Mouse (Mus musculus) liver, adult 10 weeks (tissue): ENCODE measurements around the gene Pdxk. TPM values are rescaled to one million over a fixed set of nuclear protein-coding genes. Genes with fewer than 3 reads are reported as not detected.

Source experiments
- polyA plus RNA-seq: library from polyadenylated mRNA; stranded (reverse); fragments of 350-450 nt; fragmentation: Illumina TruSeq; extraction: RNeasy Lipid Tissue Mini Kit (QIAGEN cat#74804); gene quantifications from one replicate; pipeline ENCODE4 v1.2.3, GENCODE M21; 2014; ENCODE audit warnings: low read depth, low replicate concordance

Pdxk gene
- polyA plus RNA-seq, result 8.0 TPM

GRCm38 (mm10) chr10:78464792-78465207 lies at the start of gene Pdxk:
Pdxk (minus strand) TSS chr10:78464975.

GRCm38 (mm10) chr10:78425181-78426041 lies 39.4 kb downstream of the Pdxk start, which contains the start of gene Cstb:
Cstb (plus strand) TSS chr10:78425669.

GRCm38 (mm10) chr10:78412319-78413151 lies 52.2 kb downstream of the Pdxk start, which contains the start of gene Rrp1:
Rrp1 (minus strand) TSS chr10:78413043.

Other genes with a start within 250 kb of the Pdxk start
- gene Trappc10, start 220.3 kb downstream of the Pdxk start, polyA plus RNA-seq, result 5.0 TPM
- gene Agpat3, start 112.5 kb downstream of the Pdxk start, polyA plus RNA-seq, result 30.5 TPM
- gene Rrp1, start 51.9 kb downstream of the Pdxk start, polyA plus RNA-seq, result 19.2 TPM
- gene Cstb, start 39.3 kb downstream of the Pdxk start, polyA plus RNA-seq, result 33.1 TPM
- gene Olfr1358, start 52.5 kb upstream of the Pdxk start, polyA plus RNA-seq, result not detected
- gene Ilvbl, start 109.4 kb upstream of the Pdxk start, polyA plus RNA-seq, result 7.7 TPM
- gene Syde1, start 127.0 kb upstream of the Pdxk start, polyA plus RNA-seq, result 0.58 TPM
- not detected for gene Olfr1357, start 153.1 kb upstream of the Pdxk start, polyA plus RNA-seq